Mouse (Mus musculus) bone marrow, adult 2 months (tissue): ENCODE results near the gene Lpar2. TPM values are rescaled to one million over a fixed set of nuclear protein-coding genes. Genes with fewer than 3 reads are reported as not detected.

Source experiments
- H3K27ac ChIP-seq: fragments of 200-500 bp; 2 replicates; pipeline ENCODE4 v1.5.1; 2012; ENCODE audit warnings: low read depth, mild to moderate bottlenecking, control low read depth, inconsistent platforms, low read length; ENCODE audit not compliant: control insufficient read depth, poor library complexity, insufficient read depth
- H3K4me1 ChIP-seq: fragments of 200-500 bp; 2 replicates; pipeline ENCODE4 v1.6.1; 2011; ENCODE audit warnings: low read length; ENCODE audit not compliant: control insufficient read depth, insufficient read depth
- H3K4me3 ChIP-seq: fragments of 200-500 bp; replicated peaks from 2 replicates; pipeline ENCODE3; 2011; ENCODE audit warnings: mild to moderate bottlenecking, low read depth, low read length, control low read depth; ENCODE audit not compliant: control insufficient read depth
- CTCF ChIP-seq: fragments of 200-500 bp; IDR thresholded peaks from 2 replicates; pipeline ENCODE4 v1.5.1; 2011; ENCODE audit warnings: low read length, control low read depth; ENCODE audit not compliant: control insufficient read depth, insufficient read depth
- POLR2A ChIP-seq: fragments of 200-500 bp; IDR thresholded peaks from 2 replicates; pipeline ENCODE4 v1.6.1; 2011; ENCODE audit warnings: low read depth, mild to moderate bottlenecking, control low read depth, low read length, borderline replicate concordance; ENCODE audit not compliant: control insufficient read depth
- WGBS: fragments of 180-500 bp; shearing (Covaris S2); methylation state at CpG from one replicate; pipeline ENCODE4 v1.1.7; 2018; 5-methylcytosine and 5-hydroxymethylcytosine counted together
- polyA plus RNA-seq: library from polyadenylated mRNA; stranded (reverse); fragments of >200 nt; gene quantifications from 2 replicates; pipeline ENCODE4 v1.2.4, GENCODE M21; 2011; ENCODE audit warnings: low replicate concordance; ENCODE audit not compliant: missing spikeins, insufficient read depth, insufficient read length

Gene Lpar2
- polyA plus RNA-seq, 1 experiment, result 3.8 TPM

GRCm38 (mm10) chr8:69864180-69864579 is 42.0 kb downstream of the Lpar2 start:
- no peaks in the 10 kb centered on the region; the same call in 1 of the 2 replicates for H3K4me1 ChIP-seq
- H3K4me3 ChIP-seq, result no peak overlapping the region
- WGBS, result 74% methylated on average over 5 of the region's 5 CpGs
- no peak for TF ChIP-seq CTCF
- TF ChIP-seq POLR2A, result no peak
- H3K27ac ChIP-seq, result no peak overlapping the region

DNA sequence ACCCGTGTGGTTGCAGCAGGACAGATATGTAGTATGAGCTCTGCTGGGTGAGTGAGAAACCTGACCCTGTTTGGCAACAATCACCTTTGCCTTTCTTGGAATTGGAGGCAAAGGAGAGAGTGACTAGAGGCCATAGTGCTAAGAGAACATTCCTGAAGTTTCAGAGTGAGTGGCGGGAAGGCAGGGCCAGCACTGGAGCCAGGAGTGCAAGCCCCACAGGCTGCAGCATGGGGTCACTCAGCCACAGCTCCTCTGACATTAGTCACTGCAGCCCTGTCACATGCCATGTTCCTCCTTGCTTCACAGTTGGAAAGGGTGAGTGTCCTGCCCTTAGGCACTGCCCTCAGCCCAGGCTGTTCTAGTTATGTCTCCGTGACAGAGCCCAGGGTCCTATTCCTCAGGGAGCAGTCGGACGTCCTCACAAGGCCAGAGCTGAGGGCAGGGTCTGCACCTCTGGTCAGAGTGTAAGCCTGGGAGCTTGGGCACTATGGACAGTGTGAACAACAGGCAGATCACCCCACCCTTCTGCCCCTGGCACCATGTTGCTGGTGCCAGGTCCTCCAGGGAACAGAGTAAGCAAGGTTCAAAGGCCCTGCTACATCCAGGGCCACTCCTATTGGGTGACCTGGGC is 45.6 kb downstream of the Lpar2 start:
- 89% methylated on average over 5 of the region's 5 CpGs for WGBS
- no peak overlapping the region for H3K4me3 ChIP-seq
- no peaks in the 10 kb centered on the region; the same call in 1 of the 2 replicates for H3K4me1 ChIP-seq
- TF ChIP-seq CTCF (no peak), POLR2A (no peak)
- no peak overlapping the region for H3K27ac ChIP-seq

GRCm38 (mm10) chr8:69870003-69870765 is 48.0 kb downstream of the Lpar2 start:
- Histone ChIP-seq H3K4me1 (no peaks in the 10 kb centered on the region), H3K4me3 (no peak overlapping the region), H3K27ac (no peak overlapping the region)
- TF ChIP-seq CTCF (no peak), POLR2A (no peak)
- WGBS, result 85% methylated on average over 11 of the region's 11 CpGs

GRCm38 (mm10) chr8:69870907-69871306 is 48.7 kb downstream of the Lpar2 start:
- Histone ChIP-seq H3K27ac (no peak overlapping the region), H3K4me1 (no peaks in the 10 kb centered on the region), H3K4me3 (no peak overlapping the region)
- WGBS, result 79% methylated on average over 6 of the region's 6 CpGs
- TF ChIP-seq POLR2A, result no peak
- no peak for TF ChIP-seq CTCF

DNA sequence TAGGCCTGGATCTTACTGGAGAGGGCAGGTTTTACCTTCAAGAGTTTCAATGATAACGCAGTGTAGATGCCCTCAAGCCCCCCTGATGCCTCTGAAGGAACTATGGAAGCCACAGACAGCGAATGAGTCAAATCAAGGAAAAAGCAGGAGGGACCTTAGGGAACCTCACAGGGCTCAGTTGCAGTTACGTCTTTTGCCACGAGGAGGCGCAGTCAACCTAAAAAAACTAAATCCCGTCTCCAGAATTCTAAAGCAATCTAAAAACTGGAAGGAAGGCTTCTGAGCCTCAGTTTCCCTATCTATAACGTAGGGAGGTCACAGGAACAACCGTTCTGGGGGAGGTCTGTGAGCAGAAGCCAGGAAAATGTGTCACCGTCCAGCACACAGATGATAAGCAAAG is 51.9 kb downstream of the Lpar2 start:
- TF ChIP-seq POLR2A (no peak), CTCF (peak; percentile 62)
- Histone ChIP-seq H3K4me3 (no peak overlapping the region), H3K27ac (no peak overlapping the region), H3K4me1 (no peaks in the 10 kb centered on the region)
- 17% methylated on average over 9 of the region's 9 CpGs for WGBS

DNA sequence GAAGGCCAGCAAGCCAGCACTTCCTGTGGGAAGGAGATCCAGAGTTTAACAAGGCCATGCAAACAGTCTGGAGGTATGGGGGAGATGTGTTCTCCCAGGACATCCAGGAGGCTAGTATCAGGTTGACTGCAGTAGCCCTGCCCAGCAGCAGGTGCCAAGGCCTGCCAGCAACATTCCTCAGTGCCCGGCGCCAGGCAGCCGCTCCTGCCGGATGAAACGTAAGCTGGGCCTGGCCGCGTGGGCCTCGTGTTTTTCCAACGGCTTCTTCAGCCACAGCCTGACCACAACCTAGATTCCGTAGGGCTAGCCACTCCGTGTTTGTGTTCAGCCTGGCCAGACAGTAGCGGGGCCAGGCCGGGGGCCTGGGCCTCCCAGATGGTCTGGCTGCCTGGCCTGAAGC is 52.4 kb downstream of the Lpar2 start:
- Histone ChIP-seq H3K4me3 (no peak overlapping the region), H3K27ac (no peak overlapping the region), H3K4me1 (no peaks in the 10 kb centered on the region)
- TF ChIP-seq POLR2A (no peak), CTCF (no peak)
- 81% methylated on average over 13 of the region's 13 CpGs for WGBS

DNA sequence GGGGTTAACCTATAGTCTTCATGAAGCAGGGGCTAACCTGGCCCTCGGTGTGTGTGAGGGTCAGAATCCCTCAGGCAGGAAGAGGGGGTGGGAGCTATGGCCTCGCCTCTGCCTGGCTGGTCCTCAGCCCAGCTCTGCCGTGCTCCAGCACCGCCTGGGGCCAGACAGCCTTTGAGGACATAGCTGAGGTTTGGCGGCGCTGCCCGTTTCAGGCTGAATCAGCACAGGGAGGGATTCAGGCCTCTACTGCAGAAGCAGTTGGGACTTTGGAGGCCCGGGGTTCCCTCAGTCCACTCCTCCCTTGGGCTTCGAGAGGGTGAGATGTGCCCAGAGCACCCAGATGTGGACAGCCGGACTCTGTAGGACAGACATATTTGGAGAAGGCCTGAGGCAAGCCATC is 53.9 kb downstream of the Lpar2 start:
- WGBS, result 52% methylated on average over 10 of the region's 10 CpGs
- no peak overlapping the region for H3K4me3 ChIP-seq
- TF ChIP-seq CTCF (no peak), POLR2A (no peak)
- H3K4me1 ChIP-seq, result no peaks in the 10 kb centered on the region
- H3K27ac ChIP-seq, result no peak overlapping the region

- WGBS, result 73% methylated on average over 10 of the region's 10 CpGs
- no peak for TF ChIP-seq POLR2A
- no peak for TF ChIP-seq CTCF
- Histone ChIP-seq H3K27ac (no peak overlapping the region), H3K4me3 (no peak overlapping the region), H3K4me1 (no peaks in the 10 kb centered on the region)
Observed at GRCm38 (mm10) chr8:69876967-69877366, 54.7 kb downstream of the Lpar2 start.

DNA sequence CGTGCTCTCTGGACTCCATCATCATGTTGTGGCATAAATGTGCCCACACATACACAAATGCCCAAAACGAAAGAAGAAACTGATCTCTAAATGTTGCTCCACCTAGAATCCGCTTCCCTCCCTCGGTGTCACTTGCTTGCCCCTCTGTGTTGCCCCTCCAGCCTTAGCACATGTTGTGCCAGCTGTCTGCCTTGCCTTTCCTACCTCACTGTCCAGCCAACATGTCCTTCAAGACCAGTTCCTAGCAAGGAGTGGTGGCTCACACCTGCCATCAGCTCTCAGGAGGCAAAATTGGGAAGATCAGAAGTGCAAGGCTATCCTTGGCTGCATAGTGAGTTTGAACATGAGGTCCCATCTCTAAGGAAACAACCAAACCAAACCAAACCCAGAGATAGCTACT is 55.2 kb downstream of the Lpar2 start:
- TF ChIP-seq POLR2A (no peak), CTCF (no peak)
- Histone ChIP-seq H3K4me3 (no peak overlapping the region), H3K4me1 (no peaks in the 10 kb centered on the region), H3K27ac (no peak overlapping the region)
- 76% methylated on average over 4 of the region's 4 CpGs for WGBS
